Mouse (Mus musculus) heart, embryonic 16.5 days (tissue): ENCODE measurements around the gene Skap1. TPM values are rescaled to one million over a fixed set of nuclear protein-coding genes. Genes with fewer than 3 reads are reported as not detected.

Source experiments
- ATAC-seq: fragments of 200-750 bp; cut with Nextera tagmentation; replicated peaks from 2 replicates; pipeline ENCODE4 v1.8.0; 2017; ENCODE audit warnings: moderate number of reproducible peaks; ENCODE audit not compliant: insufficient read depth, low FRiP score; ENCODE audit errors: extremely low read depth
- H3K27ac ChIP-seq: fragments of 300-500 bp; sonication (generic); 2 replicates; pipeline ENCODE4 v1.5.1; 2014; ENCODE audit warnings: mild to moderate bottlenecking, low read length, control low read depth, moderate library complexity
- H3K27me3 ChIP-seq: fragments of 300-500 bp; sonication (generic); 2 replicates; pipeline ENCODE4 v1.6.1; 2014; ENCODE audit warnings: low read length, mixed read lengths; ENCODE audit not compliant: control insufficient read depth, insufficient read depth
- H3K36me3 ChIP-seq: fragments of 300-500 bp; sonication (generic); 2 replicates; pipeline ENCODE4 v1.6.1; 2014; ENCODE audit not compliant: control insufficient read depth, insufficient read depth
- H3K4me1 ChIP-seq: fragments of 300-500 bp; sonication (generic); 2 replicates; pipeline ENCODE4 v1.6.1; 2014; ENCODE audit warnings: low read length, mixed read lengths; ENCODE audit not compliant: control insufficient read depth, insufficient read depth
- H3K4me2 ChIP-seq: fragments of 300-500 bp; sonication (generic); 2 replicates; pipeline ENCODE4 v1.6.1; 2014; ENCODE audit warnings: low read depth, mild to moderate bottlenecking, control low read depth, low read length
- H3K4me3 ChIP-seq: fragments of 300-500 bp; sonication (generic); 2 replicates; pipeline ENCODE4 v1.5.1; 2014; ENCODE audit warnings: mild to moderate bottlenecking, control low read depth, low read length
- H3K9ac ChIP-seq: fragments of 300-500 bp; sonication (generic); 2 replicates; pipeline ENCODE4 v1.6.1; 2014; ENCODE audit warnings: low read length, control low read depth
- H3K9me3 ChIP-seq: fragments of 300-500 bp; sonication (generic); replicated peaks from 2 replicates; pipeline ENCODE4 v1.6.1; 2016; ENCODE audit warnings: low read length; ENCODE audit not compliant: control insufficient read depth
- WGBS: fragments of 180-500 bp; shearing (Covaris S2); extraction: QIAGEN DNeasy Blood & Tissue Kit; methylation state at CpG from one replicate; pipeline ENCODE4 v1.1.7; 2014; 5-methylcytosine and 5-hydroxymethylcytosine counted together
- polyA plus RNA-seq: library from polyadenylated mRNA; unstranded; fragments of >200 nt; fragmentation: Nextera tagmentation; extraction: Ambion mirVana; gene quantifications from 2 replicates; pipeline ENCODE4 v1.2.1, GENCODE M21; 2015

The Skap1 gene
- polyA plus RNA-seq, 1 experiment from 2014 or later, result 27.8 TPM

- no peak overlapping the region for H3K4me3 ChIP-seq
- H3K9me3 ChIP-seq, result no peaks in the 10 kb centered on the region
- 0 out of 2 replicates have a peak, but pooled peaks cover 2% of the 10 kb centered on the region for H3K27me3 ChIP-seq
- H3K9ac ChIP-seq, result no peak overlapping the region
- no peak for ATAC-seq
- no peak overlapping the region for H3K27ac ChIP-seq
- H3K36me3 ChIP-seq, result no peaks in the 10 kb centered on the region
- WGBS, result 25% methylated on average over 1 of the region's 1 CpGs
- H3K4me2 ChIP-seq, result no peak overlapping the region
- H3K4me1 ChIP-seq, result no peaks in the 10 kb centered on the region
These were observed 261.4 kb downstream of the Skap1 start for GRCm38 (mm10) chr11:96725833-96726232.

GRCm38 (mm10) chr11:96728577-96728976, 264.2 kb downstream of the Skap1 start:
- Histone ChIP-seq H3K9me3 (no peaks in the 10 kb centered on the region), H3K4me1 (no peaks in the 10 kb centered on the region), H3K4me2 (no peak overlapping the region), H3K27me3 (0 out of 2 replicates have a peak, but pooled peaks cover 2% of the 10 kb centered on the region), H3K36me3 (no peaks in the 10 kb centered on the region), H3K4me3 (no peak overlapping the region), H3K9ac (no peak overlapping the region), H3K27ac (no peak overlapping the region)
- 76% methylated on average over 2 of the region's 2 CpGs for WGBS
- ATAC-seq, result no peak

- Histone ChIP-seq H3K4me3 (no peak overlapping the region; the same call in 1 of the 2 replicates), H3K27me3 (0 out of 2 replicates have a peak, but pooled peaks cover 2% of the 10 kb centered on the region), H3K27ac (no peak overlapping the region), H3K9ac (no peak overlapping the region), H3K9me3 (no peaks in the 10 kb centered on the region), H3K4me2 (peak overlapping the region; percentile 26; the same call in 1 of the 2 replicates), H3K4me1 (no peaks in the 10 kb centered on the region), H3K36me3 (no peaks in the 10 kb centered on the region)
- ATAC-seq, result no peak
- WGBS, result 51% methylated on average over 9 of the region's 9 CpGs
These were observed 265.1 kb downstream of the Skap1 start for GRCm38 (mm10) chr11:96729462-96729861.

- H3K4me2 ChIP-seq, result no peak overlapping the region
- no peak overlapping the region for H3K27ac ChIP-seq
- H3K9me3 ChIP-seq, result no peaks in the 10 kb centered on the region
- H3K27me3 ChIP-seq, result 0 out of 2 replicates have a peak, but pooled peaks cover 2% of the 10 kb centered on the region
- ATAC-seq, result no peak
- H3K4me3 ChIP-seq, result no peak overlapping the region
- H3K36me3 ChIP-seq, result no peaks in the 10 kb centered on the region
- H3K4me1 ChIP-seq, result no peaks in the 10 kb centered on the region
- H3K9ac ChIP-seq, result no peak overlapping the region
- WGBS, result 67% methylated on average over 5 of the region's 5 CpGs
These were observed 265.9 kb downstream of the Skap1 start for GRCm38 (mm10) chr11:96730327-96730726.

- no peak overlapping the region for H3K4me2 ChIP-seq
- no peak overlapping the region for H3K27ac ChIP-seq
- WGBS, result 62% methylated on average over 4 of the region's 4 CpGs
- H3K4me3 ChIP-seq, result no peak overlapping the region
- ATAC-seq, result no peak
- H3K4me1 ChIP-seq, result peaks cover 3% of the 10 kb centered on the region
- no peaks in the 10 kb centered on the region for H3K9me3 ChIP-seq
- H3K36me3 ChIP-seq, result no peaks in the 10 kb centered on the region
- 0 out of 2 replicates have a peak, but pooled peaks cover 2% of the 10 kb centered on the region for H3K27me3 ChIP-seq
- H3K9ac ChIP-seq, result no peak overlapping the region
These were observed 268.3 kb downstream of the Skap1 start for GRCm38 (mm10) chr11:96732657-96733056.

- Histone ChIP-seq H3K4me3 (peak overlapping the region; percentile 38), H3K9me3 (no peaks in the 10 kb centered on the region), H3K4me1 (peaks cover 3% of the 10 kb centered on the region), H3K27ac (no peak overlapping the region), H3K27me3 (peaks cover under 1% of the 10 kb centered on the region; the same call in 1 of the 2 replicates), H3K4me2 (peak overlapping the region; percentile 62), H3K36me3 (no peaks in the 10 kb centered on the region), H3K9ac (peak overlapping the region; percentile 62)
- ATAC-seq, result no peak; the same call in 1 of the 2 replicates
- 3% methylated on average over 19 of the region's 19 CpGs for WGBS
These were observed 271.5 kb downstream of the Skap1 start for GRCm38 (mm10) chr11:96735908-96736307.

GRCm38 (mm10) chr11:96736361-96736760, 272.0 kb downstream of the Skap1 start:
- Histone ChIP-seq H3K4me3 (peak overlapping the region; percentile 38), H3K27me3 (peaks cover 4% of the 10 kb centered on the region; the same call in 1 of the 2 replicates), H3K9me3 (no peaks in the 10 kb centered on the region), H3K27ac (no peak overlapping the region), H3K9ac (peak overlapping the region; percentile 27), H3K4me1 (peaks cover 3% of the 10 kb centered on the region), H3K4me2 (peak overlapping the region; percentile 62), H3K36me3 (no peaks in the 10 kb centered on the region)
- ATAC-seq, result no peak
- WGBS, result 14% methylated on average over 11 of the region's 11 CpGs

GRCm38 (mm10) chr11:96737673-96738471, 273.5 kb downstream of the Skap1 start:
- Histone ChIP-seq H3K4me3 (no peak overlapping the region), H3K4me1 (peaks cover 3% of the 10 kb centered on the region), H3K9me3 (no peaks in the 10 kb centered on the region)

GRCm38 (mm10) chr11:96740796-96741195, 276.4 kb downstream of the Skap1 start:
- Histone ChIP-seq H3K36me3 (no peaks in the 10 kb centered on the region), H3K4me1 (peaks cover 3% of the 10 kb centered on the region), H3K4me3 (no peak overlapping the region), H3K9ac (no peak overlapping the region), H3K4me2 (no peak overlapping the region), H3K27ac (no peak overlapping the region), H3K27me3 (peaks cover 9% of the 10 kb centered on the region), H3K9me3 (no peaks in the 10 kb centered on the region)
- WGBS, result 68% methylated on average over 12 of the region's 12 CpGs
- no peak for ATAC-seq

More at GRCm38 (mm10) chr11:96737673-96738471, 273.5 kb downstream of the Skap1 start:
- no peak overlapping the region for H3K9ac ChIP-seq
- no peak overlapping the region for H3K27ac ChIP-seq
- peaks cover 7% of the 10 kb centered on the region; the same call in 1 of the 2 replicates for H3K27me3 ChIP-seq
- 77% methylated on average over 14 of the region's 14 CpGs for WGBS
- H3K4me2 ChIP-seq, result no peak overlapping the region
- ATAC-seq, result no peak
- H3K36me3 ChIP-seq, result no peaks in the 10 kb centered on the region
